Mouse (Mus musculus): Measurements from ENCODE around the gene Cdh4. TPM values are rescaled to one million over a fixed set of nuclear protein-coding genes. Genes with fewer than 3 reads are reported as not detected.
A peak's percentile ranks its signal among the peaks of the same experiment; 100 is the strongest.

Cdh4 gene
- total RNA-seq, 2 experiments from 2014 or later, result 5.2 to 11.7 TPM

DNA sequence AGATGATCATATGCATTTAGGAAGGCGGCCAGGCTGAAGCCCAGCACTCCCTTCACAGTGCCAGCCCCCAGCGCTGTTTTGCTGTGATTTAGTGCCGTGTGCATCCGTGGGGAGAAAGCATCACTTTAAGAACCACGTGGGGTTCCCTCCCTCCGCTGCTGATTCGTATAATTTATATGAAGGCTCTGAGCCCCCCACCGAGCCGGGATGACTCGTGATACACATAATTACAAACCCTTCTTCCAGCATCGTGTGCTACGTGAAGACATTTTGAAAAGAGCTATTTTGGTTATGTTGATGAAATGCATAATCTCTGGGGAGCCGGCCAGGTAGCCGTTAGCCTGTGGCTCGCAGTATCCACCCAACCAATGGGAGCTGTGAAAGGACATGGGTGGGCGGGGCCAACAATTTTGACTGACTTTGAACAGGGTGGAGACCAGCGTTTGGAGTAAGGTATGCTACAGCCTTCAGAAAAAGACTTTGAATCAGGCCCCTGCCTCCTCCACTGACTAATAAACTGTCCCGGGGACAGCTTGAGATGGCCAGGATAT is 382.6 kb downstream of the Cdh4 start:
- intact Hi-C loops (cut with DNase I), result no loop called here
- TF ChIP-seq CTCF (IDR thresholded peaks at IDR 0.05), result no peak
- no peak overlapping the region for H3K27ac ChIP-seq
- no peak for DNase-seq
- no peak overlapping the region for H3K4me3 ChIP-seq

- TF ChIP-seq CTCF (IDR thresholded peaks at IDR 0.05), result no peak
- intact Hi-C loops (cut with DNase I), result no loop called here
- Histone ChIP-seq H3K4me3 (no peak overlapping the region), H3K27ac (no peak overlapping the region)
- no peak for DNase-seq
These were observed 386.7 kb downstream of the Cdh4 start for GRCm38 (mm10) chr2:179828968-179829367.

GRCm38 (mm10) chr2:179829972-179830371 is 387.7 kb downstream of the Cdh4 start:
- Histone ChIP-seq H3K4me3 (no peak overlapping the region), H3K27ac (no peak overlapping the region)
- DNase-seq, result peak; percentile 56
- peak; percentile 71 for TF ChIP-seq CTCF (IDR thresholded peaks at IDR 0.05)
- intact Hi-C loops (cut with DNase I), result loop anchor here (2.0 kb wide), 1 partner anchor 45 kb away; no protein-coding TSS in a partner anchor

GRCm38 (mm10) chr2:179834892-179835291 is 392.7 kb downstream of the Cdh4 start:
- no peak overlapping the region for H3K4me3 ChIP-seq
- intact Hi-C loops (cut with DNase I), result no loop called here

GRCm38 (mm10) chr2:179835570-179835969 is 393.3 kb downstream of the Cdh4 start:
- intact Hi-C loops (cut with DNase I), result no loop called here
- no peak for TF ChIP-seq CTCF (IDR thresholded peaks at IDR 0.05)
- no peak overlapping the region for H3K27ac ChIP-seq

More at GRCm38 (mm10) chr2:179834892-179835291, 392.7 kb downstream of the Cdh4 start:
- no peak overlapping the region for H3K27ac ChIP-seq
- DNase-seq, result no peak
- TF ChIP-seq CTCF (IDR thresholded peaks at IDR 0.05), result no peak

DNA sequence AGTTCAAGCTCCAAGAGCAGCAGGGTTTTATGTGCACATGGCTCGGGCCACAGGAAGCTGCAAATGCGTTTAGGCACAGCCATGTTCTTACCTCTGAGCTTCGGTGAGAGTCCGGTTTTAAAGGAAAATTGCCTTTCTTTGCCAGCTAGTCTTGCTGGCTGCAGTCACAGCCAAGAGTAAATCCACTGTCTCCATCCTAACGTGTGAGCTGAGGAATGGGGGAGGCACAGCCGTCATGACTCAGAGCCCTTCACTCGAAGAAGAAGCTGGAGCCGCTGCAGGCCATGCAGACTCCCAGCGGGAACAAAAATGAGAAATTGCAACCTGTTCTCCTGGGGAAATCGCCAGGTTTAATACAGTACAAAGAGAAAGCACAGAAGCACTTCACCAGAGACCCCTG is 395.0 kb downstream of the Cdh4 start:
- intact Hi-C loops (cut with DNase I), result no loop called here
- Histone ChIP-seq H3K4me3 (no peak overlapping the region), H3K27ac (no peak overlapping the region)
- DNase-seq, result no peak
- no peak for TF ChIP-seq CTCF (IDR thresholded peaks at IDR 0.05)

More at GRCm38 (mm10) chr2:179835570-179835969, 393.3 kb downstream of the Cdh4 start:
- DNase-seq, result no peak
- H3K4me3 ChIP-seq, result no peak overlapping the region

DNA sequence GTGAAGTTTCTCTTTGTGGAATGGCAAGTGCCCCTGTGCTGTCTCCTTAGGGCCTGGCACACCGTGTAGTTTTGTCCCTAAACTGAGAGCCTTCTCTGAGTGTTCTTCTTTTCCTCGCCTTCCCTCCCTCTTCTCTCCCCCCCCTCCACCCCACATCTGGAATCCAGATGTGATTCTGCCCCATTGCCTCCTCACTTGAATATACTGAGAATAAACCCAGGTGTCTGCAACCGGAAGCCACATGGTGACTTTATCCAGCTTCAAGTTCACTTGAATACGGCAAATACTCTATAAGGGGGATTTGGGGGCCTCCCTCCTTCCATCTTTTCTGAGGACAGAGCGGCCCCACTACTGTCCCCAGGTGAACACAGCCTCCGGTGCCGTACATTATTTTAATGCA is 395.8 kb downstream of the Cdh4 start:
- no peak for TF ChIP-seq CTCF (IDR thresholded peaks at IDR 0.05)
- no peak overlapping the region for H3K4me3 ChIP-seq
- intact Hi-C loops (cut with DNase I), result no loop called here
- DNase-seq, result no peak
- no peak overlapping the region for H3K27ac ChIP-seq

- TF ChIP-seq CTCF (IDR thresholded peaks at IDR 0.05), result no peak
- Histone ChIP-seq H3K27ac (no peak overlapping the region), H3K4me3 (no peak overlapping the region)
- DNase-seq, result peak; percentile 32
- intact Hi-C loops (cut with DNase I), result no loop called here
These were observed 400.6 kb downstream of the Cdh4 start for GRCm38 (mm10) chr2:179842610-179843389.

DNA sequence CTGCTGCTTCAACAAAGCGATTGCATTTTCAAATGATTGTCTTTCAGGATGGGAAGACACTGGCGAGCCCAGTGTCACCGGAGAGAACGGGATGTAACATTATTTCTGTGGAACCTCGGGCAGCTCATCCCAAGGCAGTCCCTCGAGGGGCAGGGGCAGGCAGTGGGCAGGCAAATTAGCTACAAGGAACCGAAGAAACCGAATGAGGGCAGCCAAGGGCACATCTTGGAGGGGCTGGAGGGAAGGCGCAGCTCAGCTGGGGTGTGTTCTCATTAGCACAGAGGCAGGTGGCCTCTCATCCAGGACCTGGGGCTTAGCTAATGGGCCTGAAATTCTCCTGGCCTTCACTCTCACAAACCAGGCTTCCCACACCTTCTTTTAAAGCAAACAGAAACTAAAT is 407.5 kb downstream of the Cdh4 start:
- no peak overlapping the region for H3K27ac ChIP-seq
- no peak overlapping the region for H3K4me3 ChIP-seq
- TF ChIP-seq CTCF (IDR thresholded peaks at IDR 0.05), result no peak
- no peak for DNase-seq
- intact Hi-C loops (cut with DNase I), result no loop called here

- no peak for TF ChIP-seq CTCF (IDR thresholded peaks at IDR 0.05)
- intact Hi-C loops (cut with DNase I), result no loop called here
- H3K27ac ChIP-seq, result no peak overlapping the region
- no peak for DNase-seq
- no peak overlapping the region for H3K4me3 ChIP-seq
These were observed 409.9 kb downstream of the Cdh4 start for GRCm38 (mm10) chr2:179852169-179852568.

DNA sequence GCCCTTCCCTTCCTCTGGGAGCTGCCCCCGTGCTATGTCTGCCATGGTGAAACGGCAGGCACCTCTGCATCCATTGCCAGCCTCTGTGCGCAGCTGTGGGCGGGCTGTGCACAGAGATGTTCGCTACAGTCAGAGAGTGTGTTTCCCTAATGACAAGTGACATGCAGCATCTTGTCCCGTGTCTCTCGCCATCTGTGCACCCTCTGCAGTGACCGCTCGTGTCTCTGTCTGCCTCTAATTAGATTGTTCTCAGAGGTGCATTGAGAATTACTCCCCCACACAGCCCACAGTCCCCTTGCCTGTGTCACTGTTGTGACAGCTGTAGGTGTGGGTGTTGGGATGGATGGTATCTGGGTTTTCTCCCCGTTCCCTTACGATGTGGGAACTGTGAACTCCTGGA is 410.6 kb downstream of the Cdh4 start:
- no peak for TF ChIP-seq CTCF (IDR thresholded peaks at IDR 0.05)
- Histone ChIP-seq H3K27ac (no peak overlapping the region), H3K4me3 (no peak overlapping the region)
- DNase-seq, result no peak
- intact Hi-C loops (cut with DNase I), result no loop called here

GRCm38 (mm10) chr2:179853892-179854291 is 411.7 kb downstream of the Cdh4 start:
- no peak for TF ChIP-seq CTCF (IDR thresholded peaks at IDR 0.05)
- Histone ChIP-seq H3K4me3 (no peak overlapping the region), H3K27ac (no peak overlapping the region)
- DNase-seq, result no peak
- intact Hi-C loops (cut with DNase I), result no loop called here

GRCm38 (mm10) chr2:179857086-179857485 is 414.9 kb downstream of the Cdh4 start:
- Histone ChIP-seq H3K4me3 (no peak overlapping the region), H3K27ac (no peak overlapping the region)
- DNase-seq, result peak; percentile 42
- intact Hi-C loops (cut with DNase I), result no loop called here
- no peak for TF ChIP-seq CTCF (IDR thresholded peaks at IDR 0.05)

- intact Hi-C loops (cut with DNase I), result no loop called here
- TF ChIP-seq CTCF (IDR thresholded peaks at IDR 0.05), result no peak
- DNase-seq, result no peak
- Histone ChIP-seq H3K27ac (no peak overlapping the region), H3K4me3 (no peak overlapping the region)
These were observed 420.4 kb downstream of the Cdh4 start for GRCm38 (mm10) chr2:179862676-179863075.
